Mouse (Mus musculus): ENCODE results near the gene Fshr. TPM values are rescaled to one million over a fixed set of nuclear protein-coding genes. Genes with fewer than 3 reads are reported as not detected.
"Not testable (repeated sequence)": the region's sequence is repeated elsewhere in the genome, so short reads cannot be mapped to it uniquely, and the experiment has no call there.

Gene Fshr
- polyA plus RNA-seq, 1 experiment from 2014 or later, result not detected

DNA sequence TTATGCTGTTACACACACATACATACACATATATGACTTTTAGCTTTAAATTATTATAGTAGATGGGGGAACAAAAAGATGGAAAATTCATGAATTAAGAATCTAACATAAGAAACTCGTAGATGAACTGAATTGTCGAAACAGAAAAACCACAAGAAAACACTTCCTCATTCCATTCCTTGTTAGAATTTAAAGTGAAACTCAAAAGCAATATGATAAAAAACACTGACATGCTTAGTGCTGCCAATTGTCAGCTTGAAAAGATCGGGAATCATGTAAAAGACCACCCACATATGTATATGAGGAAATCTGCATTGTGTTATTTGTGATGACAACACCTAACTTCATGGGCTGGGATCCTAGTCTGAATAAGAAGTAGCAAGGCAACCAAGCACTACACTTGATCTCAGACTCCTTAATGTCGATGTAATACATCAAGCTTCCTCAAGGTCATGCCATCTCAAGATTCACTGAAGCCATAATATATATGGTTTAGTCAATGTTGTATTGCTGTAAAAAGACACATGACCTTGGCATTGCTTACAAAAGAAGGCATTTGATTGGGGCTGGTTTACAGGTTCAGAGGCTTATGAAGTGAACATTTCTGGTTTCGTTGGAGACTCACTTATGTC, 99.6 kb downstream of the Fshr start:
- H3K36me3 ChIP-seq (ENCODE audit: control insufficient read depth, insufficient read depth, low read length), result no peaks in the 10 kb centered on the region
- H3K9ac ChIP-seq (ENCODE audit: low read length), result no peak overlapping the region
- no peaks in the 10 kb centered on the region for H3K4me1 ChIP-seq (ENCODE audit: control insufficient read depth, insufficient read depth, low read length)
- DNase-seq (ENCODE audit: low spot score, missing footprints) (no peak), ATAC-seq (ENCODE audit: low FRiP score) (no peak)
- no peak overlapping the region for H3K4me3 ChIP-seq (ENCODE audit: low read depth, low read length)
- no peak overlapping the region for H3K4me2 ChIP-seq
- H3K27me3 ChIP-seq (ENCODE audit: control insufficient read depth, insufficient read depth, low read length), result no peaks in the 10 kb centered on the region
- no peak overlapping the region for H3K27ac ChIP-seq (ENCODE audit: low read depth, low read length)
- WGBS, result 90% methylated on average over 5 of the region's 5 CpGs
- no peaks in the 10 kb centered on the region for H3K9me3 ChIP-seq (ENCODE audit: control insufficient read depth, low read length)

- not testable (repeated sequence) for H3K9me3 ChIP-seq (ENCODE audit: control insufficient read depth, low read length)
Measured at GRCm38 (mm10) chr17:89099733-89100132, 100.7 kb downstream of the Fshr start.

GRCm38 (mm10) chr17:89089692-89090475, 110.6 kb downstream of the Fshr start:
- H3K4me3 ChIP-seq (ENCODE audit: low read depth, low read length), result no peak overlapping the region
- no peaks in the 10 kb centered on the region for H3K4me1 ChIP-seq (ENCODE audit: control insufficient read depth, insufficient read depth, low read length)
- no peak overlapping the region for H3K27ac ChIP-seq (ENCODE audit: low read depth, low read length)
- H3K27me3 ChIP-seq (ENCODE audit: control insufficient read depth, insufficient read depth, low read length), result no peaks in the 10 kb centered on the region
- no peak overlapping the region for H3K9ac ChIP-seq (ENCODE audit: low read length)
- ATAC-seq (ENCODE audit: low FRiP score) (no peak), DNase-seq (ENCODE audit: low spot score, missing footprints) (no peak)
- H3K36me3 ChIP-seq (ENCODE audit: control insufficient read depth, insufficient read depth, low read length), result no peaks in the 10 kb centered on the region
- 90% methylated on average over 5 of the region's 5 CpGs for WGBS
- no peak overlapping the region for H3K4me2 ChIP-seq
- no peaks in the 10 kb centered on the region for H3K9me3 ChIP-seq (ENCODE audit: control insufficient read depth, low read length)

More at GRCm38 (mm10) chr17:89099733-89100132, 100.7 kb downstream of the Fshr start:
- not testable (repeated sequence) for H3K27ac ChIP-seq (ENCODE audit: low read depth, low read length); H3K4me2 ChIP-seq; DNase-seq (ENCODE audit: low spot score, missing footprints); H3K4me3 ChIP-seq (ENCODE audit: low read depth, low read length); H3K36me3 ChIP-seq (ENCODE audit: control insufficient read depth, insufficient read depth, low read length); ATAC-seq (ENCODE audit: low FRiP score); H3K9ac ChIP-seq (ENCODE audit: low read length); H3K27me3 ChIP-seq (ENCODE audit: control insufficient read depth, insufficient read depth, low read length); H3K4me1 ChIP-seq (ENCODE audit: control insufficient read depth, insufficient read depth, low read length)
- WGBS, result 83% methylated on average over 1 of the region's 1 CpGs

- WGBS, result 63% methylated on average over 2 of the region's 2 CpGs
- H3K36me3 ChIP-seq (ENCODE audit: control insufficient read depth, insufficient read depth, low read length), result no peaks in the 10 kb centered on the region
- no peak overlapping the region for H3K9ac ChIP-seq (ENCODE audit: low read length)
- ATAC-seq (ENCODE audit: low FRiP score), result no peak
- no peak overlapping the region for H3K4me3 ChIP-seq (ENCODE audit: low read depth, low read length)
- DNase-seq (ENCODE audit: low spot score, missing footprints), result no peak
- H3K4me1 ChIP-seq (ENCODE audit: control insufficient read depth, insufficient read depth, low read length), result no peaks in the 10 kb centered on the region
- no peaks in the 10 kb centered on the region for H3K27me3 ChIP-seq (ENCODE audit: control insufficient read depth, insufficient read depth, low read length)
- no peak overlapping the region for H3K4me2 ChIP-seq
- no peak overlapping the region for H3K27ac ChIP-seq (ENCODE audit: low read depth, low read length)
- no peaks in the 10 kb centered on the region for H3K9me3 ChIP-seq (ENCODE audit: control insufficient read depth, low read length)
Measured at GRCm38 (mm10) chr17:89082897-89083296, 117.6 kb downstream of the Fshr start.

DNA sequence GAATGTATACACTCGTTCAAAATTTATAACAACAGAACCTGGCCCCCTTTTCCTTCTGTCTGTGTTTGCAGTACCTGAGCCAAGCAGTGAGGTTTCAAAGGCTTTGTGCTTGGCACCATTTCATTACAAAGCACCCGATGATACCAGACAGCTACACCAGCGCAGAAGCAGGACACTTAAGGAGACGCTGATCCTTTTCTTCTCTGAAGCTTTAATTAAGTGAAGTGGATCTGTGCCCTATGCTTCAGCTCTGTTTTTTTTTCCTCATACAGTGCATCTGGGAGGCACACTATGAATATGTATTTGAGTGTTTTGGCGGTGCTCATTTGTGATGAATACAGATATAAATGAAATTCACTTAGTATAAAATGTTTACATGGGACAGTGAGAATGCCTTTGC, 120.8 kb downstream of the Fshr start:
- no peak overlapping the region for H3K9ac ChIP-seq (ENCODE audit: low read length)
- H3K4me3 ChIP-seq (ENCODE audit: low read depth, low read length), result no peak overlapping the region
- H3K4me2 ChIP-seq, result no peak overlapping the region
- no peak for ATAC-seq (ENCODE audit: low FRiP score)
- no peaks in the 10 kb centered on the region for H3K4me1 ChIP-seq (ENCODE audit: control insufficient read depth, insufficient read depth, low read length)
- no peaks in the 10 kb centered on the region for H3K27me3 ChIP-seq (ENCODE audit: control insufficient read depth, insufficient read depth, low read length)
- no peaks in the 10 kb centered on the region for H3K9me3 ChIP-seq (ENCODE audit: control insufficient read depth, low read length)
- no peak for DNase-seq (ENCODE audit: low spot score, missing footprints)
- H3K36me3 ChIP-seq (ENCODE audit: control insufficient read depth, insufficient read depth, low read length), result no peaks in the 10 kb centered on the region
- H3K27ac ChIP-seq (ENCODE audit: low read depth, low read length), result no peak overlapping the region
- 90% methylated on average over 5 of the region's 5 CpGs for WGBS

DNA sequence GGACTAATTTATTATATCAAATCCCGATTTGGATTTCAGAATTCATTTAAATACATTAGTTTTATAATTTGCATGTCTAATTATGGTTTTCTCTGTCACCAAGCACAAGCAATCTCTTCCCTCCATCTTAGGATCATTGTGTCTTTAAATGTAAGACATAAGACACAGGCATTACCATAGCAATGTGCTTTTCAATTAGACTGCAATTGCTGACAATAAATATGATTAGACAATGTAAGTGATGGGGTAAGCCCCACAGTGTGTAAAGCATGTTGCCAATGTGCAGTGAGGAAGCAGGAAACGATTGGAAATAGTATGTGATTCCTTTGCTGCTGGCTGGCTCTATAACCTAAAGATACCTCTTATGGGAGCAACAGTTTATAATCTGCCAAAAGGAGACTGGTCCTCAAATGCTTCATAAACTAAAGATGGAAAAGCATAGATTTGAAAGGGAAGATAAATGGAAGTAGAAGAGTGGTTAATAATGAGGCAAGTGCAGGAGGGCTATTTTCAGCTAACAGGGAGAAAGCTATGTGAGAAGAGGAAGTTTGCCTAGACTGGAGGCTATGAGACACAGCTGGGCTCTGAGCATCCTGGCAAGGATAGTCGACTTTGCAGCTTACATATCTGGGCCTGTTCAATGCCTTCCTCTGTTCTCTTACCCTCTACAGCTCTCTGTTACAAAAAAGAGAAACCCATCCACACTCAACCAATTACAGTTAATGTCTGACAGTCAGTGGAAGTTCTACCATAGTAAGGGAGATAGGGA, 136.0 kb downstream of the Fshr start:
- no peak overlapping the region for H3K9ac ChIP-seq (ENCODE audit: low read length)
- no peak for ATAC-seq (ENCODE audit: low FRiP score)

GRCm38 (mm10) chr17:89062348-89062949, 138.0 kb downstream of the Fshr start:
- H3K27me3 ChIP-seq (ENCODE audit: control insufficient read depth, insufficient read depth, low read length), result no peaks in the 10 kb centered on the region
- 90% methylated on average over 8 of the region's 8 CpGs for WGBS
- no peak overlapping the region for H3K4me2 ChIP-seq
- H3K9ac ChIP-seq (ENCODE audit: low read length), result no peak overlapping the region
- H3K9me3 ChIP-seq (ENCODE audit: control insufficient read depth, low read length), result no peaks in the 10 kb centered on the region
- no peak overlapping the region for H3K27ac ChIP-seq (ENCODE audit: low read depth, low read length)
- no peak overlapping the region for H3K4me3 ChIP-seq (ENCODE audit: low read depth, low read length)
- no peak for ATAC-seq (ENCODE audit: low FRiP score)
- no peaks in the 10 kb centered on the region for H3K4me1 ChIP-seq (ENCODE audit: control insufficient read depth, insufficient read depth, low read length)
- DNase-seq (ENCODE audit: low spot score, missing footprints), result no peak
- H3K36me3 ChIP-seq (ENCODE audit: control insufficient read depth, insufficient read depth, low read length), result no peaks in the 10 kb centered on the region

More for the DNA sequence above, 136.0 kb downstream of the Fshr start:
- Histone ChIP-seq H3K27me3 (ENCODE audit: control insufficient read depth, insufficient read depth, low read length) (no peaks in the 10 kb centered on the region), H3K4me2 (no peak overlapping the region), H3K4me3 (ENCODE audit: low read depth, low read length) (no peak overlapping the region), H3K9me3 (ENCODE audit: control insufficient read depth, low read length) (no peaks in the 10 kb centered on the region), H3K4me1 (ENCODE audit: control insufficient read depth, insufficient read depth, low read length) (no peaks in the 10 kb centered on the region), H3K36me3 (ENCODE audit: control insufficient read depth, insufficient read depth, low read length) (no peaks in the 10 kb centered on the region), H3K27ac (ENCODE audit: low read depth, low read length) (no peak overlapping the region)
- DNase-seq (ENCODE audit: low spot score, missing footprints), result no peak
- 75% methylated on average over 3 of the region's 3 CpGs for WGBS

DNA sequence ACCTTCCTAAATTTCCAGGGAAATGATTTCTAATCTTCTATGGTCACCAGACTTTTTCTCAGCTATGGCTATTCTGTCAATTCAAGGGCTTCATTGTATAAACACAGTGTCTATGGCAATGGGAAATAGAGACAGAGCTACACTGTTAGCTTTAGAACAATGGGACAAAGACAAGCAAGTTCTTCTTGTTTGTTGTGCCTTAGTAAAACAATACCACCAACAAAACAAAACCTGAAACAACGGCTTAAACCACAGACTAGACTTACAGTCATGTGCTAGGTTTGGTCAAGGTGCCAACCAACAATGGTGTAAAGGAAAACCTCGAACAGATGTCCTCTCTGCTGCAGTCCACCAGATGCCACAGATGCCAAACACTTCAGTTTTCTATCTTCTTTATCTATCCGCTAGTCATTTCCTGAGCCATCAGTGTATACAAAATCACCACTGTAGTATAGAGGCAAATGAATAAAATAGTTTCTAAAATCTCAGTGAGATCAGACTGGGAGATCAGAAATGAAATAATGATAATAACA, 149.4 kb downstream of the Fshr start:
- no peaks in the 10 kb centered on the region for H3K4me1 ChIP-seq (ENCODE audit: control insufficient read depth, insufficient read depth, low read length)
- H3K27ac ChIP-seq (ENCODE audit: low read depth, low read length), result no peak overlapping the region
- no peak overlapping the region for H3K4me2 ChIP-seq
- no peak for DNase-seq (ENCODE audit: low spot score, missing footprints)
- no peaks in the 10 kb centered on the region for H3K9me3 ChIP-seq (ENCODE audit: control insufficient read depth, low read length)
- H3K27me3 ChIP-seq (ENCODE audit: control insufficient read depth, insufficient read depth, low read length), result no peaks in the 10 kb centered on the region
- 81% methylated on average over 3 of the region's 3 CpGs for WGBS
- ATAC-seq (ENCODE audit: low FRiP score), result no peak
- H3K4me3 ChIP-seq (ENCODE audit: low read depth, low read length), result no peak overlapping the region
- H3K36me3 ChIP-seq (ENCODE audit: control insufficient read depth, insufficient read depth, low read length), result no peaks in the 10 kb centered on the region
- H3K9ac ChIP-seq (ENCODE audit: low read length), result no peak overlapping the region
